Mouse (Mus musculus) lung, embryonic 14.5 days (tissue): Measurements from ENCODE around the gene Gcc2. TPM values are rescaled to one million over a fixed set of nuclear protein-coding genes. Genes with fewer than 3 reads are reported as not detected.
"Not testable (repeated sequence)": the region's sequence is repeated elsewhere in the genome, so short reads cannot be mapped to it uniquely, and the experiment has no call there.

Source experiments
- ATAC-seq: fragments of 200-750 bp; cut with Nextera tagmentation; 2 replicates; pipeline ENCODE4 v1.8.0; 2017; ENCODE audit warnings: mild to moderate bottlenecking, moderate TSS enrichment, moderate library complexity; ENCODE audit not compliant: insufficient read depth
- DNase-seq: peaks from one replicate; pipeline ENCODE4 v3.0.0-alpha.2; 2015
- H3K27ac ChIP-seq: fragments of 300-500 bp; sonication (generic); 2 replicates; pipeline ENCODE4 v1.5.1; 2014; ENCODE audit warnings: low read depth, mild to moderate bottlenecking, moderate library complexity
- H3K27me3 ChIP-seq: fragments of 300-500 bp; sonication (generic); 2 replicates; pipeline ENCODE4 v1.6.1; 2014; ENCODE audit warnings: low read length, control low read depth; ENCODE audit not compliant: insufficient read depth
- H3K36me3 ChIP-seq: fragments of 300-500 bp; sonication (generic); 2 replicates; pipeline ENCODE4 v1.6.1; 2014; ENCODE audit warnings: control low read depth; ENCODE audit not compliant: insufficient read depth
- H3K4me1 ChIP-seq: fragments of 300-500 bp; sonication (generic); 2 replicates; pipeline ENCODE4 v1.6.1; 2014; ENCODE audit warnings: antibody characterized with exemption, control low read depth; ENCODE audit not compliant: insufficient read depth
- H3K4me2 ChIP-seq: fragments of 300-500 bp; sonication (generic); 2 replicates; pipeline ENCODE4 v1.6.1; 2014; ENCODE audit warnings: mild to moderate bottlenecking
- H3K4me3 ChIP-seq: fragments of 300-500 bp; sonication (generic); 2 replicates; pipeline ENCODE4 v1.5.1; 2014; ENCODE audit warnings: low read depth, low read length
- H3K9ac ChIP-seq: fragments of 300-500 bp; sonication (generic); 2 replicates; pipeline ENCODE4 v1.6.1; 2014
- H3K9me3 ChIP-seq: fragments of 300-500 bp; sonication (generic); 2 replicates; pipeline ENCODE4 v1.6.1; 2016; ENCODE audit warnings: low read depth, low read length, control low read depth
- CTCF ChIP-seq: IDR thresholded peaks from 2 replicates; pipeline ENCODE4 v1.5.1; 2016; ENCODE audit warnings: antibody characterized with exemption, low read depth
- WGBS: fragments of 180-500 bp; shearing (Covaris S2); extraction: QIAGEN DNeasy Blood & Tissue Kit; methylation state at CpG from one replicate; pipeline ENCODE4 v1.1.7; 2014; 5-methylcytosine and 5-hydroxymethylcytosine counted together
- polyA plus RNA-seq: library from polyadenylated mRNA; unstranded; fragments of >200 nt; fragmentation: Nextera tagmentation; extraction: Ambion mirVana; gene quantifications from 2 replicates; pipeline ENCODE4 v1.2.1, GENCODE M21; 2014

The Gcc2 gene
- polyA plus RNA-seq, 1 experiment from 2014 or later = 69.1 TPM

GRCm38 (mm10) chr10:58236613-58237012 is 18.7 kb upstream of the Gcc2 start, which contains the start of gene Gm4981:
Gm4981 (minus strand) TSS chr10:58236701.
- no peak for TF ChIP-seq CTCF
- Histone ChIP-seq H3K27ac (no peak within 1 kb of the TSS), H3K4me2 (no peak within 1 kb of the TSS), H3K27me3 (no peaks in the 10 kb centered on the region), H3K4me3 (no peak within 1 kb of the TSS), H3K36me3 (no peaks in the 10 kb centered on the region), H3K4me1 (no peaks in the 10 kb centered on the region), H3K9ac (no peak within 1 kb of the TSS), H3K9me3 (peaks cover 9% of the 10 kb centered on the region)
- DNase-seq (no peak), ATAC-seq (no peak)
- 85% methylated on average over 10 of the region's 10 CpGs for WGBS

DNA sequence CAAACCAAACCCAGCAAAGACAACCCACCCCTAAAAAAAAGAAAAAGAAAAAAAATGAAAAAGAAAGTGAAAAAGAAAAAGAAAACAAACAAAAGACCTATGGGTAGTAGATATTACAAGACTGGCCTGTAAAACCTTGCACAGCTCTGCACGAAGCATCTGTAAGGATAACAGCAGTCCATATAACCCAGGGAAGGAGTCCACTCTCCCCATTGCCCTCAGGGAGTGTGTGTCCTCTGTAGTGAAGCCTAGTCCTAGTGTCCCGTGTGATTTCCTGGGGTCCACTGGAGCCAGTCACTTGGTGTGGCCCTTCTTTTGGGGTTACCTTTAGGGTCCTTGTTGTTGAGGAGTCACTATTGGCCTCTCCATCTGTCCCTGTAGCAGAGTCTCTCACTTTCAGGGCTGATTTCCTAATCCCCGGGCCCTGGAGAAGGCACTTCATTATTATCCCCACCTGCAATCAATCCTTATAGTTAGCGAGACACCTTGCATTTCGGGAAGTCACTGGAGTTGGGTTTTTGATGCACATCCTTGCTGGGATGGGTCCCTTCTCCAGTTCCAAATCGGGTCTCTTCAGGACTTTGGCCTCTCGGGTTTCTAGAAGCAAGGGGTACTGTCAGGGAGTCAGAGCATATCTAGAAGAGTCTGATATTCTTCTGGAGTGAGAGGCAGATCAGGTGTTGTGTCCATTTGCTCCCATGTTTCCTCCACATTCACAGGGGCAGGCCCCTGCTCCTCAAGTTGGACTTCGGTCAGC is 16.1 kb upstream of the Gcc2 start:
- not testable (repeated sequence) for H3K36me3 ChIP-seq, H3K4me1 ChIP-seq, H3K27me3 ChIP-seq, H3K9ac ChIP-seq, H3K4me2 ChIP-seq, H3K27ac ChIP-seq, H3K9me3 ChIP-seq, H3K4me3 ChIP-seq
- DNase-seq (peak; percentile 12), ATAC-seq (peak; percentile 83)
- 83% methylated on average over 7 of the region's 8 CpGs for WGBS

GRCm38 (mm10) chr10:58249535-58249934 is 5.8 kb upstream of the Gcc2 start:
- Histone ChIP-seq H3K4me1 (no peaks in the 10 kb centered on the region), H3K9me3 (no peaks in the 10 kb centered on the region), H3K27ac (no peak overlapping the region), H3K4me3 (no peak overlapping the region), H3K9ac (no peak overlapping the region), H3K4me2 (no peak overlapping the region), H3K27me3 (no peaks in the 10 kb centered on the region), H3K36me3 (no peaks in the 10 kb centered on the region)
- TF ChIP-seq CTCF = no peak
- WGBS = 16% methylated on average over 1 of the region's 1 CpGs
- no peak for ATAC-seq
- peak; percentile 23 for DNase-seq

- Histone ChIP-seq H3K9ac (peak overlapping the region; percentile 82), H3K27ac (no peak overlapping the region), H3K27me3 (no peaks in the 10 kb centered on the region), H3K4me2 (peak overlapping the region; percentile 60), H3K9me3 (no peaks in the 10 kb centered on the region), H3K36me3 (peaks cover 13% of the 10 kb centered on the region), H3K4me1 (no peaks in the 10 kb centered on the region), H3K4me3 (peak overlapping the region; percentile 78)
- TF ChIP-seq CTCF = no peak
- DNase-seq (peak; percentile 7), ATAC-seq (peak; percentile 13; the same call in 1 of the 2 replicates)
- 29% methylated on average over 6 of the region's 6 CpGs for WGBS
Measured at GRCm38 (mm10) chr10:58254635-58255175, 592 bp upstream of the Gcc2 start.

DNA sequence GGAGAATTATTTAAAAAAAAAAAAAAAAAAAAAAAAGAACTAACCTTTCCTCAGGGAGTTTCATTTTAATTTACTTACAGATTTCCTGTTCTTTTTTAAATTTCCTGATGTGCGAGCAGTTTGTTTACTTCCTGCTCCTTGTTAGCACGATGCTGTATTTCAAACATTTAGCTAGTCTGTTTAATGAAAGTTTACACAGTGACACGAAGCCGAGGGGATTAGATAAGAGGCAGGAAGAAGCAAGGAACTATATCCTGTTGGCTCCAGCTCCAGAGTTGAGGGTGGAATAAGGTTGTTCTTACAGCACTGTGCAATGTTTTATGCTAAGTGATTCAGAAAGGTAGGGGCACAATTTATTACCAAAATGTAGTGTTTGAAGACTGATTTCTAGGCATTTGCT is 657 bp downstream of the Gcc2 start:
- H3K9me3 ChIP-seq = no peaks in the 10 kb centered on the region
- H3K36me3 ChIP-seq = peaks cover 18% of the 10 kb centered on the region
- H3K27me3 ChIP-seq = no peaks in the 10 kb centered on the region
- peak overlapping the region; percentile 60 for H3K4me2 ChIP-seq
- no peaks in the 10 kb centered on the region for H3K4me1 ChIP-seq
- H3K4me3 ChIP-seq = peak overlapping the region; percentile 78
- no peak for TF ChIP-seq CTCF
- DNase-seq (peak; percentile 62), ATAC-seq (no peak)
- H3K9ac ChIP-seq = peak overlapping the region; percentile 82
- H3K27ac ChIP-seq = peak overlapping the region; percentile 86; the same call in 1 of the 2 replicates
- 0% methylated on average over 4 of the region's 4 CpGs for WGBS

DNA sequence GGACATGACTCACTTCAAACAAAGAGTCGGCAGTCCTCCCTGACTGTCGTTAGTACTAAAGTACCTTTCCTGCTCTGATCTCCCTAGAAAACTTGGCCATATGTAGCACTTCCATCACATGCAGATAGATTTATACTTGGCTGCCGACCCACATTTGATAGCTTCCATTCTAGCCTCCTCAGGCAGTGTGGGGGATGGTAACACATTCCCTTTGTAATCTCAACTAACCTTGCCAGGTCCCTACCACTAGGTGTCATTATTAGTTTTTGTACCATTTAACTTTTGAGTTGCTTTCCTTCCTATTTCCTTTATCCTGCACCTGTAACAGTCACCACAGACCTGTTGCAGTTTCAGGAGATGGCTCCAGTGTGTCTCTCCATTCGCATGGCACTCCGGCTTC is 3.2 kb downstream of the Gcc2 start:
- H3K27me3 ChIP-seq = no peaks in the 10 kb centered on the region
- H3K4me2 ChIP-seq = no peak overlapping the region
- peaks cover 32% of the 10 kb centered on the region for H3K36me3 ChIP-seq
- no peaks in the 10 kb centered on the region for H3K4me1 ChIP-seq
- no peak overlapping the region for H3K4me3 ChIP-seq
- no peak overlapping the region for H3K27ac ChIP-seq
- no peak overlapping the region for H3K9ac ChIP-seq
- WGBS = 55% methylated on average over 5 of the region's 5 CpGs
- TF ChIP-seq CTCF = peak; percentile 38; the same call in 1 of the 2 replicates
- ATAC-seq (no peak), DNase-seq (peak; percentile 30)
- H3K9me3 ChIP-seq = no peaks in the 10 kb centered on the region

DNA sequence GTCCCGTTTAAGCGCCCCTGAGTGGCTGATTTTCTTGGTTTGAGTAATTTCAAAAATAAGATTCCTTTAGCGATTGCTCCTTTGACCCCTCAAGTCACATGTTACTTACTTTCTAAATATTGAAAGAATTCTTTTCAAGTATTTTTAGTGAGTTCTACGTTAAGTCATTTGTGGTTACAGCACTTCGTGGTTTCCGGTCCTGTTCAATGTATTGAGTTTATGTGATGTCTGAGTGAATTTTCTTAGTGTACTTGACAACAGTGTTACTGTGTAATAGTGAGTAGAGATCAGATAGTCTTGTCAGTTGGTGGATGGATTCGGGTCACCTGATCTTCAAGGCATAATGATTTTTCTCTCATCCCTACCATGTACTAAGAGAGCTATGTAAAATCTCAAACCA is 26.9 kb downstream of the Gcc2 start:
- Histone ChIP-seq H3K4me3 (no peak overlapping the region), H3K27me3 (no peaks in the 10 kb centered on the region), H3K27ac (no peak overlapping the region), H3K9me3 (no peaks in the 10 kb centered on the region), H3K4me1 (no peaks in the 10 kb centered on the region), H3K9ac (no peak overlapping the region), H3K36me3 (peaks cover 66% of the 10 kb centered on the region), H3K4me2 (no peak overlapping the region)
- TF ChIP-seq CTCF = no peak
- 91% methylated on average over 7 of the region's 7 CpGs for WGBS
- DNase-seq (no peak), ATAC-seq (no peak)
